Mouse (Mus musculus) spleen, adult 2 months (tissue): ENCODE data around the gene Cacna1e.

Experiments
- CTCF ChIP-seq: fragments of 200-500 bp; IDR thresholded peaks from 2 replicates; pipeline ENCODE4 v1.5.1; 2011; ENCODE audit warnings: mild to moderate bottlenecking, inconsistent platforms; ENCODE audit not compliant: insufficient read depth, insufficient read length, insufficient replicate concordance; ENCODE audit errors: extremely low read depth
- POLR2A ChIP-seq: fragments of 200-500 bp; IDR thresholded peaks from 2 replicates; pipeline ENCODE4 v1.6.1; 2011; ENCODE audit warnings: low read depth, low read length, inconsistent platforms

DNA sequence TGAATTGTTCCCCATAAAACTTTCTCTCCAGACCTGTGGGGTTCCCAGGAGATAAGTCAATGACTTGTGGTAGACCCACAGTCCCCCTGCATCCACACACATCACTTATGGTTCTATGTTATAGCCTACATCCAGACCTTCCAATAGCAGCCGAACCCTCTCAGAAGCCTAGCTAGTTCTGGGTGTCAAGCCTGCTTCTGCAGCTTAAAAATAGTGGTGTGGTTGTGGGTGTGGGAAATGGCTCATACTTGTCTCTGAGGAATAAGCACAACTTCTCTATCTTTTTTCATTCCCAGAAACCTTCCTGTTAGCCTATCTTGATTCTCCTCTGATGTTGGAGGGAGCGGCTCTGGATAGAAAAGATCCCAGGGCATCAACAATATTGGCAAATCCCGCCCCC, 417.0 kb downstream of the Cacna1e start:
- TF ChIP-seq POLR2A: no peak
- no peak for TF ChIP-seq CTCF
